Mouse (Mus musculus) midbrain, postnatal 0 days (tissue): ENCODE measurements around the gene Galnt4. TPM values are rescaled to one million over a fixed set of nuclear protein-coding genes. Genes with fewer than 3 reads are reported as not detected.

Experiments used
- ATAC-seq: fragments of 200-750 bp; cut with Nextera tagmentation; 2 replicates; pipeline ENCODE4 v1.8.0; 2017; ENCODE audit warnings: moderate number of reproducible peaks, mild to moderate bottlenecking, moderate TSS enrichment, moderate library complexity; ENCODE audit not compliant: low FRiP score
- DNase-seq: peaks from one replicate; pipeline ENCODE4 v3.0.0-alpha.2; 2015; ENCODE audit warnings: low spot score
- H3K27ac ChIP-seq: fragments of 300-500 bp; sonication (generic); 2 replicates; pipeline ENCODE4 v1.5.1; 2014; ENCODE audit warnings: low read depth, mild to moderate bottlenecking, low read length, mixed read lengths
- H3K27me3 ChIP-seq: fragments of 300-500 bp; sonication (generic); 2 replicates; pipeline ENCODE4 v1.6.1; 2014; ENCODE audit warnings: low read length, control low read depth, mixed read lengths; ENCODE audit not compliant: insufficient read depth
- H3K36me3 ChIP-seq: fragments of 300-500 bp; sonication (generic); 2 replicates; pipeline ENCODE4 v1.6.1; 2014; ENCODE audit warnings: low read length, control low read depth, mixed read lengths; ENCODE audit not compliant: insufficient read depth
- H3K4me1 ChIP-seq: fragments of 300-500 bp; sonication (generic); 2 replicates; pipeline ENCODE4 v1.6.1; 2014; ENCODE audit warnings: mild to moderate bottlenecking, control low read depth, antibody characterized with exemption, low read length, mixed read lengths; ENCODE audit not compliant: insufficient read depth
- H3K4me2 ChIP-seq: fragments of 300-500 bp; sonication (generic); 2 replicates; pipeline ENCODE4 v1.6.1; 2014; ENCODE audit warnings: low read depth, mild to moderate bottlenecking, low read length, mixed read lengths; ENCODE audit not compliant: poor library complexity, severe bottlenecking
- H3K4me3 ChIP-seq: fragments of 300-500 bp; sonication (generic); 2 replicates; pipeline ENCODE4 v1.5.1; 2014; ENCODE audit warnings: low read depth, mild to moderate bottlenecking, low read length, moderate library complexity
- H3K9ac ChIP-seq: fragments of 300-500 bp; sonication (generic); replicated peaks from 2 replicates; pipeline ENCODE4 v1.6.1; 2014; ENCODE audit warnings: mild to moderate bottlenecking, low read length, moderate library complexity, mixed read lengths; ENCODE audit not compliant: poor library complexity, severe bottlenecking
- H3K9me3 ChIP-seq: fragments of 300-500 bp; sonication (generic); 2 replicates; pipeline ENCODE4 v1.6.1; 2016; ENCODE audit warnings: low read length, control low read depth
- CTCF ChIP-seq: IDR thresholded peaks from 2 replicates; pipeline ENCODE4 v1.5.1; 2016; ENCODE audit warnings: antibody characterized with exemption, mild to moderate bottlenecking
- WGBS: fragments of 180-500 bp; shearing (Covaris S2); extraction: QIAGEN DNeasy Blood & Tissue Kit; methylation state at CpG from one replicate; pipeline ENCODE4 v1.1.7; 2014; 5-methylcytosine and 5-hydroxymethylcytosine counted together
- polyA plus RNA-seq: library from polyadenylated mRNA; unstranded; fragments of >200 nt; fragmentation: Nextera tagmentation; extraction: Ambion mirVana; gene quantifications from 2 replicates; pipeline ENCODE4 v1.2.1, GENCODE M21; 2015
- total RNA-seq: library from RNA; depleted of rRNA; stranded (reverse); fragments of >200 nt; gene quantifications from 2 replicates; pipeline ENCODE4 v1.2.3, GENCODE M21; 2014; rRNA removed

Gene Galnt4
- 4.1 and 4.7 TPM in 2 replicates for total RNA-seq
- 2.4 and 2.5 TPM in 2 replicates for polyA plus RNA-seq

GRCm38 (mm10) chr10:99107964-99108363 lies at the start of gene Galnt4:
Galnt4 (plus strand) TSS chr10:99108159.
- under 1% methylated on average over 22 of the region's 22 CpGs for WGBS
- Histone ChIP-seq H3K27me3 (no peaks in the 10 kb centered on the region), H3K36me3 (no peaks in the 10 kb centered on the region; the same call in 1 of the 2 replicates), H3K27ac (peak within 1 kb of the TSS; percentile 91), H3K4me3 (peak within 1 kb of the TSS; percentile 99), H3K4me1 (no peaks in the 10 kb centered on the region; the same call in 1 of the 2 replicates), H3K4me2 (peak within 1 kb of the TSS; percentile 92), H3K9ac (peak within 1 kb of the TSS; percentile 86), H3K9me3 (no peaks in the 10 kb centered on the region)
- TF ChIP-seq CTCF, result peak; percentile 79
- ATAC-seq (peak; percentile 68), DNase-seq (peak; percentile 76)

- Histone ChIP-seq H3K4me1 (no peaks in the 10 kb centered on the region), H3K4me2 (no peak overlapping the region), H3K27ac (no peak overlapping the region), H3K9ac (no peak overlapping the region), H3K9me3 (no peaks in the 10 kb centered on the region), H3K27me3 (no peaks in the 10 kb centered on the region), H3K36me3 (no peaks in the 10 kb centered on the region), H3K4me3 (no peak overlapping the region)
- WGBS, result 92% methylated on average over 7 of the region's 7 CpGs
- DNase-seq, result no peak
- no peak for ATAC-seq
- no peak for TF ChIP-seq CTCF
Observed at GRCm38 (mm10) chr10:99060588-99060987, 47.4 kb upstream of the Galnt4 start.

GRCm38 (mm10) chr10:99061418-99061817 lies 46.5 kb upstream of the Galnt4 start:
- Histone ChIP-seq H3K9ac (no peak overlapping the region), H3K4me1 (no peaks in the 10 kb centered on the region), H3K4me2 (no peak overlapping the region), H3K27ac (no peak overlapping the region), H3K36me3 (no peaks in the 10 kb centered on the region), H3K27me3 (no peaks in the 10 kb centered on the region), H3K4me3 (no peak overlapping the region), H3K9me3 (no peaks in the 10 kb centered on the region)
- WGBS, result 89% methylated on average over 10 of the region's 10 CpGs
- ATAC-seq, result no peak
- no peak for DNase-seq
- TF ChIP-seq CTCF, result no peak

GRCm38 (mm10) chr10:99062546-99062945 lies 45.4 kb upstream of the Galnt4 start:
- DNase-seq (no peak), ATAC-seq (no peak)
- Histone ChIP-seq H3K9ac (no peak overlapping the region), H3K4me2 (no peak overlapping the region), H3K4me3 (no peak overlapping the region), H3K36me3 (no peaks in the 10 kb centered on the region), H3K27ac (no peak overlapping the region), H3K9me3 (no peaks in the 10 kb centered on the region), H3K27me3 (no peaks in the 10 kb centered on the region), H3K4me1 (no peaks in the 10 kb centered on the region)
- 80% methylated on average over 5 of the region's 5 CpGs for WGBS
- no peak for TF ChIP-seq CTCF

GRCm38 (mm10) chr10:99076113-99076895 lies 31.7 kb upstream of the Galnt4 start:
- H3K9ac ChIP-seq, result no peak overlapping the region
- DNase-seq (no peak), ATAC-seq (no peak)
- no peaks in the 10 kb centered on the region for H3K27me3 ChIP-seq
- 76% methylated on average over 18 of the region's 18 CpGs for WGBS
- H3K4me3 ChIP-seq, result no peak overlapping the region
- no peaks in the 10 kb centered on the region for H3K9me3 ChIP-seq
- no peak overlapping the region for H3K4me2 ChIP-seq
- no peak overlapping the region for H3K27ac ChIP-seq
- H3K36me3 ChIP-seq, result no peaks in the 10 kb centered on the region
- no peaks in the 10 kb centered on the region for H3K4me1 ChIP-seq
- no peak for TF ChIP-seq CTCF

- ATAC-seq, result no peak
- H3K4me2 ChIP-seq, result no peak overlapping the region
- no peaks in the 10 kb centered on the region for H3K4me1 ChIP-seq
- TF ChIP-seq CTCF, result no peak
- H3K9me3 ChIP-seq, result no peaks in the 10 kb centered on the region
- H3K9ac ChIP-seq, result no peak overlapping the region
- H3K4me3 ChIP-seq, result no peak overlapping the region
- 89% methylated on average over 2 of the region's 2 CpGs for WGBS
- no peak overlapping the region for H3K27ac ChIP-seq
- no peaks in the 10 kb centered on the region for H3K36me3 ChIP-seq
- no peaks in the 10 kb centered on the region for H3K27me3 ChIP-seq
- DNase-seq, result no peak
Observed at GRCm38 (mm10) chr10:99078621-99079020, 29.3 kb upstream of the Galnt4 start.
